Mouse (Mus musculus) G1E (cell line): Measurements from ENCODE around the gene Sdk1.

ENCODE experiments used
- CTCF ChIP-seq: IDR thresholded peaks from 2 replicates; pipeline ENCODE4 v1.5.1; 2012; ENCODE audit warnings: low read depth, low read length, inconsistent platforms, mixed read lengths
- GATA1 ChIP-seq: IDR thresholded peaks from 2 replicates; pipeline ENCODE4 v1.6.1; 2012; ENCODE audit warnings: borderline replicate concordance, low read length, inconsistent platforms, mixed read lengths
- TAL1 ChIP-seq: conservative IDR thresholded peaks from 2 replicates; pipeline ENCODE4 v1.6.1; 2012; ENCODE audit warnings: low read depth, low read length, inconsistent platforms, mixed read lengths

DNA sequence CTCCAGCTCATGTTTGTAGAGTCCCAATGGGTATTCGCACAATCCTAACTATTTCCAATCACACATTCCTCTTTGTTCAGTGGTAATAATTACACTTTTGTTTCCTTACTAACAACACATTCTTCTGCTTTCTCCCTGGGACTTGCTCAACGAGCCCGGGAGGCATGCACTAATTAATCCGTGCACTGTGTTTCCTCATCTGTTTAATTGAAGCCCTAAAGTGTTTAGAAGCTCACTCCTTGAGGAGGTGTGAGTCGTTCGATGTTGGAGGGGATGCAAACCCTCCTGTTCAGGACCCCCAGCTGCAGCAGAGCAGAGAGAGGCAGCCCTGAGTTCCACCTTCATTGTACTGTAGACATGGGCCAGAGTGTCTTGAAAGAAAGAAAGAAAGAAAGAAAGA is 452.4 kb downstream of the Sdk1 start:
- no peak for TF ChIP-seq CTCF
- TF ChIP-seq TAL1 = no peak
- no peak for TF ChIP-seq GATA1
